Mouse (Mus musculus) heart, embryonic 16.5 days (tissue): ENCODE results near the gene Arid3a. TPM values are rescaled to one million over a fixed set of nuclear protein-coding genes. Genes with fewer than 3 reads are reported as not detected.
"Not testable (repeated sequence)": the region's sequence is repeated elsewhere in the genome, so short reads cannot be mapped to it uniquely, and the experiment has no call there.

ENCODE experiments used
- ATAC-seq: fragments of 200-750 bp; cut with Nextera tagmentation; replicated peaks from 2 replicates; pipeline ENCODE4 v1.8.0; 2017; ENCODE audit warnings: moderate number of reproducible peaks; ENCODE audit not compliant: insufficient read depth, low FRiP score; ENCODE audit errors: extremely low read depth
- H3K27ac ChIP-seq: fragments of 300-500 bp; sonication (generic); 2 replicates; pipeline ENCODE4 v1.5.1; 2014; ENCODE audit warnings: mild to moderate bottlenecking, low read length, control low read depth, moderate library complexity
- H3K27me3 ChIP-seq: fragments of 300-500 bp; sonication (generic); 2 replicates; pipeline ENCODE4 v1.6.1; 2014; ENCODE audit warnings: low read length, mixed read lengths; ENCODE audit not compliant: control insufficient read depth, insufficient read depth
- H3K36me3 ChIP-seq: fragments of 300-500 bp; sonication (generic); 2 replicates; pipeline ENCODE4 v1.6.1; 2014; ENCODE audit not compliant: control insufficient read depth, insufficient read depth
- H3K4me1 ChIP-seq: fragments of 300-500 bp; sonication (generic); 2 replicates; pipeline ENCODE4 v1.6.1; 2014; ENCODE audit warnings: low read length, mixed read lengths; ENCODE audit not compliant: control insufficient read depth, insufficient read depth
- H3K4me2 ChIP-seq: fragments of 300-500 bp; sonication (generic); 2 replicates; pipeline ENCODE4 v1.6.1; 2014; ENCODE audit warnings: low read depth, mild to moderate bottlenecking, control low read depth, low read length
- H3K4me3 ChIP-seq: fragments of 300-500 bp; sonication (generic); 2 replicates; pipeline ENCODE4 v1.5.1; 2014; ENCODE audit warnings: mild to moderate bottlenecking, control low read depth, low read length
- H3K9ac ChIP-seq: fragments of 300-500 bp; sonication (generic); 2 replicates; pipeline ENCODE4 v1.6.1; 2014; ENCODE audit warnings: low read length, control low read depth
- H3K9me3 ChIP-seq: fragments of 300-500 bp; sonication (generic); replicated peaks from 2 replicates; pipeline ENCODE4 v1.6.1; 2016; ENCODE audit warnings: low read length; ENCODE audit not compliant: control insufficient read depth
- WGBS: fragments of 180-500 bp; shearing (Covaris S2); extraction: QIAGEN DNeasy Blood & Tissue Kit; methylation state at CpG from one replicate; pipeline ENCODE4 v1.1.7; 2014; 5-methylcytosine and 5-hydroxymethylcytosine counted together
- polyA plus RNA-seq: library from polyadenylated mRNA; unstranded; fragments of >200 nt; fragmentation: Nextera tagmentation; extraction: Ambion mirVana; gene quantifications from 2 replicates; pipeline ENCODE4 v1.2.1, GENCODE M21; 2015

The Arid3a gene
- polyA plus RNA-seq, 1 experiment from 2014 or later: 1.5 TPM

GRCm38 (mm10) chr10:79884938-79885337, 41.9 kb upstream of the Arid3a start:
- H3K36me3 ChIP-seq, H3K9ac ChIP-seq, H3K9me3 ChIP-seq, H3K27ac ChIP-seq, H3K27me3 ChIP-seq, ATAC-seq, H3K4me2 ChIP-seq, H3K4me3 ChIP-seq: not testable (repeated sequence)
- peaks cover 19% of the 10 kb centered on the region for H3K4me1 ChIP-seq
- 65% methylated on average over 2 of the region's 3 CpGs for WGBS

GRCm38 (mm10) chr10:79886054-79886453, 40.8 kb upstream of the Arid3a start, which contains the start of gene Elane:
Gene Elane (plus strand): TSS chr10:79886247.
- Histone ChIP-seq H3K4me2 (no peak within 1 kb of the TSS), H3K27ac (no peak within 1 kb of the TSS), H3K4me3 (no peak within 1 kb of the TSS), H3K36me3 (no peaks in the 10 kb centered on the region), H3K27me3 (peaks cover 5% of the 10 kb centered on the region), H3K9ac (no peak within 1 kb of the TSS), H3K4me1 (peaks cover 19% of the 10 kb centered on the region), H3K9me3 (no peaks in the 10 kb centered on the region)
- WGBS: 72% methylated on average over 6 of the region's 6 CpGs
- no peak for ATAC-seq

GRCm38 (mm10) chr10:79886611-79887010, 40.2 kb upstream of the Arid3a start:
- H3K4me2 ChIP-seq: no peak overlapping the region
- no peak for ATAC-seq
- H3K36me3 ChIP-seq: no peaks in the 10 kb centered on the region
- no peak overlapping the region for H3K27ac ChIP-seq
- no peak overlapping the region for H3K4me3 ChIP-seq
- H3K9me3 ChIP-seq: no peaks in the 10 kb centered on the region
- 81% methylated on average over 8 of the region's 8 CpGs for WGBS
- peaks cover 18% of the 10 kb centered on the region for H3K4me1 ChIP-seq
- H3K9ac ChIP-seq: no peak overlapping the region
- peaks cover 5% of the 10 kb centered on the region for H3K27me3 ChIP-seq

- Histone ChIP-seq H3K4me2 (no peak overlapping the region), H3K27ac (no peak overlapping the region), H3K4me3 (no peak overlapping the region), H3K36me3 (no peaks in the 10 kb centered on the region), H3K27me3 (no peaks in the 10 kb centered on the region; the same call in 1 of the 2 replicates), H3K4me1 (peaks cover 2% of the 10 kb centered on the region; the same call in 1 of the 2 replicates), H3K9me3 (no peaks in the 10 kb centered on the region), H3K9ac (no peak overlapping the region)
- ATAC-seq: no peak
- 64% methylated on average over 2 of the region's 2 CpGs for WGBS
These were observed 37.5 kb upstream of the Arid3a start for GRCm38 (mm10) chr10:79889386-79889785.

- ATAC-seq: no peak
- H3K9ac ChIP-seq: no peak within 1 kb of the TSS
- 32% methylated on average over 5 of the region's 5 CpGs for WGBS
- H3K27me3 ChIP-seq: no peaks in the 10 kb centered on the region; the same call in 1 of the 2 replicates
- H3K9me3 ChIP-seq: no peaks in the 10 kb centered on the region
- H3K27ac ChIP-seq: no peak within 1 kb of the TSS
- peaks cover 6% of the 10 kb centered on the region for H3K36me3 ChIP-seq
- no peaks in the 10 kb centered on the region for H3K4me1 ChIP-seq
- H3K4me3 ChIP-seq: no peak within 1 kb of the TSS
- no peak within 1 kb of the TSS for H3K4me2 ChIP-seq
These were observed 36.2 kb upstream of the Arid3a start, which contains the start of gene Cfd for GRCm38 (mm10) chr10:79890670-79891069. Gene Cfd (plus strand): TSS chr10:79890853.

GRCm38 (mm10) chr10:79892451-79893118, 34.3 kb upstream of the Arid3a start:
- H3K9ac ChIP-seq, H3K9me3 ChIP-seq, H3K27ac ChIP-seq, H3K4me3 ChIP-seq, H3K27me3 ChIP-seq, H3K4me1 ChIP-seq, H3K4me2 ChIP-seq: not testable (repeated sequence)
- peak; percentile 29 for ATAC-seq
- WGBS: 43% methylated on average over 22 of the region's 22 CpGs
- peaks cover 18% of the 10 kb centered on the region for H3K36me3 ChIP-seq

- Histone ChIP-seq H3K27me3 (no peaks in the 10 kb centered on the region), H3K4me3 (no peak overlapping the region), H3K36me3 (peaks cover 24% of the 10 kb centered on the region), H3K9ac (no peak overlapping the region), H3K9me3 (no peaks in the 10 kb centered on the region), H3K27ac (no peak overlapping the region), H3K4me2 (no peak overlapping the region), H3K4me1 (no peaks in the 10 kb centered on the region)
- WGBS: 88% methylated on average over 16 of the region's 16 CpGs
- no peak for ATAC-seq
These were observed 30.5 kb upstream of the Arid3a start for GRCm38 (mm10) chr10:79896306-79896705.

GRCm38 (mm10) chr10:79896814-79897213, 30.0 kb upstream of the Arid3a start:
- ATAC-seq: no peak
- peaks cover 24% of the 10 kb centered on the region for H3K36me3 ChIP-seq
- H3K4me3 ChIP-seq: no peak overlapping the region
- H3K9ac ChIP-seq: no peak overlapping the region
- no peak overlapping the region for H3K27ac ChIP-seq
- no peaks in the 10 kb centered on the region for H3K27me3 ChIP-seq
- H3K4me2 ChIP-seq: no peak overlapping the region
- H3K9me3 ChIP-seq: no peaks in the 10 kb centered on the region
- no peaks in the 10 kb centered on the region for H3K4me1 ChIP-seq
- 84% methylated on average over 13 of the region's 13 CpGs for WGBS

GRCm38 (mm10) chr10:79897316-79898245, 29.3 kb upstream of the Arid3a start:
- no peaks in the 10 kb centered on the region for H3K9me3 ChIP-seq
- H3K36me3 ChIP-seq: peaks cover 25% of the 10 kb centered on the region
- no peak for ATAC-seq
- WGBS: 53% methylated on average over 20 of the region's 20 CpGs
- H3K27me3 ChIP-seq: no peaks in the 10 kb centered on the region
- no peak overlapping the region for H3K9ac ChIP-seq
- no peaks in the 10 kb centered on the region for H3K4me1 ChIP-seq
- H3K27ac ChIP-seq: no peak overlapping the region
- H3K4me2 ChIP-seq: no peak overlapping the region
- H3K4me3 ChIP-seq: no peak overlapping the region
